Mouse (Mus musculus) heart, embryonic 13.5 days (tissue): ENCODE data around the gene Col27a1. TPM values are rescaled to one million over a fixed set of nuclear protein-coding genes. Genes with fewer than 3 reads are reported as not detected.

ENCODE experiments used
- ATAC-seq: fragments of 200-750 bp; cut with Nextera tagmentation; 2 replicates; pipeline ENCODE4 v1.8.0; 2017; ENCODE audit warnings: moderate TSS enrichment; ENCODE audit not compliant: insufficient number of reproducible peaks, low FRiP score, low TSS enrichment; ENCODE audit errors: extremely low read depth
- H3K27ac ChIP-seq: fragments of 300-500 bp; sonication (generic); replicated peaks from 2 replicates; pipeline ENCODE4 v1.5.1; 2015; ENCODE audit warnings: moderate library complexity, mild to moderate bottlenecking, inconsistent platforms
- H3K27me3 ChIP-seq: fragments of 300-500 bp; sonication (generic); replicated peaks from 2 replicates; pipeline ENCODE4 v1.6.1; 2015; ENCODE audit warnings: mild to moderate bottlenecking, inconsistent platforms
- H3K36me3 ChIP-seq: fragments of 300-500 bp; sonication (generic); 2 replicates; pipeline ENCODE4 v1.6.1; 2015; ENCODE audit warnings: mild to moderate bottlenecking, inconsistent platforms
- H3K4me1 ChIP-seq: fragments of 300-500 bp; sonication (generic); 2 replicates; pipeline ENCODE4 v1.6.1; 2015; ENCODE audit warnings: inconsistent platforms
- H3K4me2 ChIP-seq: fragments of 300-500 bp; sonication (generic); 2 replicates; pipeline ENCODE4 v1.6.1; 2015; ENCODE audit warnings: inconsistent platforms, mild to moderate bottlenecking, moderate library complexity
- H3K4me3 ChIP-seq: fragments of 300-500 bp; sonication (generic); 2 replicates; pipeline ENCODE4 v1.5.1; 2015; ENCODE audit warnings: moderate library complexity, mild to moderate bottlenecking, inconsistent platforms
- H3K9ac ChIP-seq: fragments of 300-500 bp; sonication (generic); 2 replicates; pipeline ENCODE4 v1.6.1; 2015; ENCODE audit warnings: inconsistent platforms, mild to moderate bottlenecking, moderate library complexity
- H3K9me3 ChIP-seq: fragments of 300-500 bp; sonication (generic); 2 replicates; pipeline ENCODE4 v1.6.1; 2016; ENCODE audit warnings: inconsistent platforms
- WGBS: fragments of 180-500 bp; shearing (Covaris S2); methylation state at CpG from one replicate; pipeline ENCODE4 v1.1.7; 2015; ENCODE audit warnings: mixed read lengths; 5-methylcytosine and 5-hydroxymethylcytosine counted together
- polyA plus RNA-seq: library from polyadenylated mRNA; unstranded; fragments of >200 nt; fragmentation: Nextera tagmentation; extraction: Ambion mirVana; gene quantifications from 2 replicates; pipeline ENCODE4 v1.2.1, GENCODE M21; 2015

Col27a1 gene
- polyA plus RNA-seq, 1 experiment from 2014 or later: 4.2 TPM

GRCm38 (mm10) chr4:63238722-63239121 is 24.9 kb downstream of the Col27a1 start:
- H3K9ac ChIP-seq: no peak overlapping the region
- ATAC-seq: no peak
- peak overlapping the region; percentile 31 for H3K27ac ChIP-seq
- H3K9me3 ChIP-seq: no peaks in the 10 kb centered on the region; the same call in 1 of the 2 replicates
- WGBS: 75% methylated on average over 5 of the region's 5 CpGs
- no peak overlapping the region for H3K4me2 ChIP-seq
- peaks cover 35% of the 10 kb centered on the region for H3K4me1 ChIP-seq
- no peak overlapping the region for H3K4me3 ChIP-seq
- no peaks in the 10 kb centered on the region for H3K27me3 ChIP-seq
- H3K36me3 ChIP-seq: peaks cover 16% of the 10 kb centered on the region

- WGBS: 80% methylated on average over 3 of the region's 3 CpGs
- H3K9me3 ChIP-seq: no peaks in the 10 kb centered on the region; the same call in 1 of the 2 replicates
Observed at GRCm38 (mm10) chr4:63241031-63241430, 27.2 kb downstream of the Col27a1 start.

GRCm38 (mm10) chr4:63247991-63248390 is 34.2 kb downstream of the Col27a1 start:
- ATAC-seq: no peak
- Histone ChIP-seq H3K9ac (no peak overlapping the region), H3K4me1 (no peaks in the 10 kb centered on the region), H3K27ac (no peak overlapping the region), H3K4me3 (no peak overlapping the region), H3K27me3 (no peaks in the 10 kb centered on the region), H3K4me2 (no peak overlapping the region), H3K9me3 (no peaks in the 10 kb centered on the region), H3K36me3 (peaks cover 7% of the 10 kb centered on the region)

More at GRCm38 (mm10) chr4:63241031-63241430, 27.2 kb downstream of the Col27a1 start:
- Histone ChIP-seq H3K27ac (no peak overlapping the region), H3K27me3 (no peaks in the 10 kb centered on the region), H3K36me3 (peaks cover 23% of the 10 kb centered on the region), H3K4me3 (no peak overlapping the region), H3K4me1 (peaks cover 20% of the 10 kb centered on the region), H3K4me2 (no peak overlapping the region), H3K9ac (no peak overlapping the region)
- no peak for ATAC-seq

- Histone ChIP-seq H3K36me3 (peaks cover 11% of the 10 kb centered on the region), H3K4me3 (no peak overlapping the region), H3K4me2 (no peak overlapping the region), H3K27me3 (no peaks in the 10 kb centered on the region), H3K9ac (no peak overlapping the region), H3K4me1 (no peaks in the 10 kb centered on the region), H3K27ac (no peak overlapping the region), H3K9me3 (no peaks in the 10 kb centered on the region)
- ATAC-seq: no peak
- WGBS: 54% methylated on average over 6 of the region's 6 CpGs
Observed at GRCm38 (mm10) chr4:63248951-63249350, 35.1 kb downstream of the Col27a1 start.

GRCm38 (mm10) chr4:63251760-63252159 is 38.0 kb downstream of the Col27a1 start:
- Histone ChIP-seq H3K4me2 (no peak overlapping the region), H3K36me3 (peaks cover 7% of the 10 kb centered on the region), H3K9ac (no peak overlapping the region), H3K27me3 (no peaks in the 10 kb centered on the region), H3K4me1 (no peaks in the 10 kb centered on the region), H3K27ac (no peak overlapping the region), H3K9me3 (no peaks in the 10 kb centered on the region), H3K4me3 (no peak overlapping the region)
- 84% methylated on average over 11 of the region's 11 CpGs for WGBS
- no peak for ATAC-seq

GRCm38 (mm10) chr4:63253716-63254115 is 39.9 kb downstream of the Col27a1 start:
- ATAC-seq: no peak
- 65% methylated on average over 6 of the region's 6 CpGs for WGBS
- H3K4me2 ChIP-seq: no peak overlapping the region
- peaks cover 12% of the 10 kb centered on the region for H3K36me3 ChIP-seq
- no peaks in the 10 kb centered on the region for H3K9me3 ChIP-seq
- no peak overlapping the region for H3K4me3 ChIP-seq
- H3K27ac ChIP-seq: no peak overlapping the region
- H3K27me3 ChIP-seq: no peaks in the 10 kb centered on the region
- H3K9ac ChIP-seq: no peak overlapping the region
- no peaks in the 10 kb centered on the region for H3K4me1 ChIP-seq

- H3K9ac ChIP-seq: no peak overlapping the region
- no peaks in the 10 kb centered on the region for H3K4me1 ChIP-seq
- no peaks in the 10 kb centered on the region for H3K9me3 ChIP-seq
- no peak overlapping the region for H3K4me3 ChIP-seq
- peaks cover 12% of the 10 kb centered on the region for H3K36me3 ChIP-seq
- no peak overlapping the region for H3K4me2 ChIP-seq
- no peak overlapping the region for H3K27ac ChIP-seq
- 81% methylated on average over 2 of the region's 2 CpGs for WGBS
- no peaks in the 10 kb centered on the region for H3K27me3 ChIP-seq
- no peak for ATAC-seq
Observed at GRCm38 (mm10) chr4:63254151-63254550, 40.3 kb downstream of the Col27a1 start.

GRCm38 (mm10) chr4:63256371-63256770 is 42.6 kb downstream of the Col27a1 start:
- Histone ChIP-seq H3K27ac (no peak overlapping the region), H3K9ac (no peak overlapping the region), H3K27me3 (no peaks in the 10 kb centered on the region), H3K4me3 (no peak overlapping the region), H3K4me2 (no peak overlapping the region), H3K9me3 (no peaks in the 10 kb centered on the region), H3K4me1 (peaks cover 16% of the 10 kb centered on the region), H3K36me3 (peaks cover 12% of the 10 kb centered on the region)
- WGBS: 82% methylated on average over 2 of the region's 2 CpGs
- no peak for ATAC-seq

- Histone ChIP-seq H3K4me3 (no peak overlapping the region), H3K9me3 (no peaks in the 10 kb centered on the region), H3K4me2 (no peak overlapping the region), H3K36me3 (peaks cover 12% of the 10 kb centered on the region), H3K4me1 (peaks cover 21% of the 10 kb centered on the region), H3K27me3 (no peaks in the 10 kb centered on the region), H3K9ac (no peak overlapping the region), H3K27ac (no peak overlapping the region)
- 77% methylated on average over 7 of the region's 7 CpGs for WGBS
- ATAC-seq: no peak
Observed at GRCm38 (mm10) chr4:63257346-63257745, 43.5 kb downstream of the Col27a1 start.

- H3K27me3 ChIP-seq: no peaks in the 10 kb centered on the region
- H3K9ac ChIP-seq: no peak overlapping the region
- ATAC-seq: no peak
- H3K36me3 ChIP-seq: peaks cover 12% of the 10 kb centered on the region
- H3K4me1 ChIP-seq: peaks cover 27% of the 10 kb centered on the region
- no peaks in the 10 kb centered on the region for H3K9me3 ChIP-seq
- H3K4me2 ChIP-seq: no peak overlapping the region
- H3K27ac ChIP-seq: no peak overlapping the region
- WGBS: 87% methylated on average over 14 of the region's 14 CpGs
- no peak overlapping the region for H3K4me3 ChIP-seq
Observed at GRCm38 (mm10) chr4:63258096-63258495, 44.3 kb downstream of the Col27a1 start.

GRCm38 (mm10) chr4:63259066-63259465 is 45.3 kb downstream of the Col27a1 start:
- Histone ChIP-seq H3K4me2 (no peak overlapping the region), H3K9ac (no peak overlapping the region), H3K4me3 (no peak overlapping the region), H3K36me3 (peaks cover 9% of the 10 kb centered on the region), H3K4me1 (peaks cover 30% of the 10 kb centered on the region), H3K9me3 (no peaks in the 10 kb centered on the region), H3K27ac (no peak overlapping the region), H3K27me3 (no peaks in the 10 kb centered on the region)
- ATAC-seq: no peak
- WGBS: 85% methylated on average over 6 of the region's 6 CpGs

- peaks cover 9% of the 10 kb centered on the region for H3K36me3 ChIP-seq
- H3K4me2 ChIP-seq: peak overlapping the region; percentile 1; the same call in 1 of the 2 replicates
- no peaks in the 10 kb centered on the region for H3K9me3 ChIP-seq
- no peak overlapping the region for H3K9ac ChIP-seq
- peak overlapping the region; percentile 72 for H3K27ac ChIP-seq
- peaks cover 30% of the 10 kb centered on the region for H3K4me1 ChIP-seq
- peak; percentile 81 for ATAC-seq
- no peaks in the 10 kb centered on the region for H3K27me3 ChIP-seq
- no peak overlapping the region for H3K4me3 ChIP-seq
- 33% methylated on average over 10 of the region's 10 CpGs for WGBS
Observed at GRCm38 (mm10) chr4:63260506-63260905, 46.7 kb downstream of the Col27a1 start.
